Mouse (Mus musculus) lung, postnatal 0 days (tissue): Measurements from ENCODE around the gene Slc4a10.

Source experiments
- CTCF ChIP-seq: IDR thresholded peaks from 2 replicates; pipeline ENCODE4 v1.5.1; 2016; ENCODE audit warnings: antibody characterized with exemption, mild to moderate bottlenecking
- EP300 ChIP-seq: IDR thresholded peaks from 2 replicates; pipeline ENCODE4 v1.6.1; 2016; ENCODE audit warnings: antibody characterized with exemption, mild to moderate bottlenecking, control low read depth

DNA sequence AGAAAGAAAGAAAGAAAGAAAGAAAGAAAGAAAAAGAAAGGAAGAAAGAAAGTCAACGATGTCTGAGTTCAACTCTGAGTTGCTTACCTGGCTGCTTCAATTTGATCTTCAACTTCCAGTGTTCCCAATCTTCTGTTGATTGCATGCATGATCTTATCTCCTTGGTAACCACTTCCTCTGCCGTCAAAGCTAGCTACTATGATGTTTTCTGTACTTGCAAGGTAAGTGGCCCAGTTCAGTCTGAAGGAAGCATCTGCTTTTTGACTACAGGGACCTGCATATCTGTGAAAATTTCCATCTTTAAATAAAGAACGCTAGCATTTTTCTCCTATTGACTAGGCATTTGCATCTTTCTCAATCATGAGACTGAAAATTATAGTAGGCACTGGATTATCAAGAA is 305.8 kb downstream of the Slc4a10 start:
- TF ChIP-seq EP300 (no peak), CTCF (no peak)
